Mouse (Mus musculus): ENCODE data around the gene Ucp3. TPM values are rescaled to one million over a fixed set of nuclear protein-coding genes. Genes with fewer than 3 reads are reported as not detected.

Gene Ucp3
- total and polyA plus RNA-seq, 3 experiments: 0.33 TPM; not detected in 2

- Histone ChIP-seq H3K27me3 (ENCODE audit: insufficient read depth, low read length) (peaks cover 48% of the 10 kb centered on the region), H3K36me3 (replicated peaks) (peaks cover 13% of the 10 kb centered on the region), H3K4me3 (ENCODE audit: low read depth, low read length) (no peak overlapping the region), H3K4me1 (ENCODE audit: insufficient read depth, low read depth, low read length) (peaks cover 52% of the 10 kb centered on the region), H3K9me3 (replicated peaks) (no peaks in the 10 kb centered on the region)
- no peak for ATAC-seq (ENCODE audit: extremely low read depth, insufficient number of reproducible peaks, low FRiP score, poor library complexity, severe bottlenecking)
- TF ChIP-seq TAL1 (conservative IDR thresholded peaks at IDR 0.05; ENCODE audit: low read depth, low read length) (no peak), GATA1 (IDR thresholded peaks at IDR 0.05; ENCODE audit: borderline replicate concordance, low read length) (no peak), POLR2AphosphoS5 (IDR thresholded peaks at IDR 0.05; ENCODE audit: insufficient replicate concordance, low read depth, low read length) (no peak), CTCF (IDR thresholded peaks at IDR 0.05; ENCODE audit: low read depth, low read length) (no peak)
- no peak for DNase-seq (ENCODE audit: low spot score)
Observed at GRCm38 (mm10) chr7:100504740-100505487, 32.1 kb downstream of the Ucp3 start.

DNA sequence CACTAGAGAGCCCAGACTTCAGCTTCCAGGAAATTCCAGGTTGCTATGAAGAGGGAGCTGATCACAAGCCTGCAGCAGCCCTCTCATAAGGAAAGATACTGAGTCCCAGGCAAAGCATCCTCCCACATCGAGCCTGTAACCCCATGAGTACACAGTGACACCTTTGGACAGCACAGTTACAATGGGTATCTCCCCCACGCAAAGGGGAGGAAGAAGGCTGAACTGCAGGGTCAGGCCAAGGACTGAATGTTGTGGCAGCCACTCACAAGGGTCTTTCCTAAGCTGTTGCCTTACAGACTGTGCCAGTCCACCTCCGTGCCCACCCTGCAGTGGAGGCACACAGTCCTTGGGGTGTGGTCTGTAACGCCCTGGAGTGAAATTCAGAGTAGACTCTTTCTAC is 33.7 kb downstream of the Ucp3 start:
- no peak for TF ChIP-seq GATA2 (IDR thresholded peaks at IDR 0.05; ENCODE audit: borderline replicate concordance, low read depth, low read length)
- no peak for TF ChIP-seq POLR2AphosphoS5 (IDR thresholded peaks at IDR 0.05; ENCODE audit: insufficient replicate concordance, low read depth, low read length)
- no peak for TF ChIP-seq CTCF (IDR thresholded peaks at IDR 0.05; ENCODE audit: low read depth, low read length)
- TF ChIP-seq TAL1 (conservative IDR thresholded peaks at IDR 0.05; ENCODE audit: low read depth, low read length): no peak
- TF ChIP-seq GATA1 (IDR thresholded peaks at IDR 0.05; ENCODE audit: borderline replicate concordance, low read length): no peak
- ATAC-seq (ENCODE audit: extremely low read depth, insufficient number of reproducible peaks, low FRiP score, poor library complexity, severe bottlenecking) (no peak), DNase-seq (ENCODE audit: low spot score) (no peak)
- H3K4me1 ChIP-seq (ENCODE audit: insufficient read depth, low read depth, low read length): peaks cover 36% of the 10 kb centered on the region
- no peaks in the 10 kb centered on the region for H3K36me3 ChIP-seq (replicated peaks)
- H3K4me3 ChIP-seq (ENCODE audit: low read depth, low read length): no peak overlapping the region
- no peaks in the 10 kb centered on the region for H3K9me3 ChIP-seq (replicated peaks)
- peaks cover 56% of the 10 kb centered on the region for H3K27me3 ChIP-seq (ENCODE audit: insufficient read depth, low read length)

GRCm38 (mm10) chr7:100508670-100509069 is 35.9 kb downstream of the Ucp3 start:
- DNase-seq (ENCODE audit: low spot score) (no peak), ATAC-seq (ENCODE audit: extremely low read depth, insufficient number of reproducible peaks, low FRiP score, poor library complexity, severe bottlenecking) (no peak)
- TF ChIP-seq GATA1 (IDR thresholded peaks at IDR 0.05; ENCODE audit: borderline replicate concordance, low read length): no peak
- TF ChIP-seq POLR2AphosphoS5 (IDR thresholded peaks at IDR 0.05; ENCODE audit: insufficient replicate concordance, low read depth, low read length): no peak
- TF ChIP-seq CTCF (IDR thresholded peaks at IDR 0.05; ENCODE audit: low read depth, low read length): no peak
- TF ChIP-seq TAL1 (conservative IDR thresholded peaks at IDR 0.05; ENCODE audit: low read depth, low read length): no peak
- no peak for TF ChIP-seq GATA2 (IDR thresholded peaks at IDR 0.05; ENCODE audit: borderline replicate concordance, low read depth, low read length)
- Histone ChIP-seq H3K9me3 (replicated peaks) (no peaks in the 10 kb centered on the region), H3K27me3 (ENCODE audit: insufficient read depth, low read length) (peaks cover 68% of the 10 kb centered on the region), H3K4me3 (ENCODE audit: low read depth, low read length) (no peak overlapping the region), H3K36me3 (replicated peaks) (no peaks in the 10 kb centered on the region), H3K4me1 (ENCODE audit: insufficient read depth, low read depth, low read length) (peaks cover 19% of the 10 kb centered on the region)

- no peak overlapping the region for H3K4me3 ChIP-seq (ENCODE audit: low read depth, low read length)
- peaks cover 60% of the 10 kb centered on the region for H3K27me3 ChIP-seq (ENCODE audit: insufficient read depth, low read length)
Observed at GRCm38 (mm10) chr7:100511602-100512001, 38.8 kb downstream of the Ucp3 start.

GRCm38 (mm10) chr7:100514573-100514972 is 41.8 kb downstream of the Ucp3 start, which contains the start of gene Dnajb13:
Gene Dnajb13, minus strand, starts transcription at chr7:100514960.
- Histone ChIP-seq H3K36me3 (replicated peaks) (no peaks in the 10 kb centered on the region), H3K9me3 (replicated peaks) (no peaks in the 10 kb centered on the region), H3K27me3 (ENCODE audit: insufficient read depth, low read length) (peaks cover 56% of the 10 kb centered on the region), H3K4me1 (ENCODE audit: insufficient read depth, low read depth, low read length) (peaks cover 18% of the 10 kb centered on the region), H3K4me3 (ENCODE audit: low read depth, low read length) (no peak within 1 kb of the TSS)
- DNase-seq (ENCODE audit: low spot score) (no peak), ATAC-seq (ENCODE audit: extremely low read depth, insufficient number of reproducible peaks, low FRiP score, poor library complexity, severe bottlenecking) (no peak)
- TF ChIP-seq CTCF (IDR thresholded peaks at IDR 0.05; ENCODE audit: low read depth, low read length): no peak
- no peak for TF ChIP-seq TAL1 (conservative IDR thresholded peaks at IDR 0.05; ENCODE audit: low read depth, low read length)
- no peak for TF ChIP-seq POLR2AphosphoS5 (IDR thresholded peaks at IDR 0.05; ENCODE audit: insufficient replicate concordance, low read depth, low read length)
- TF ChIP-seq GATA2 (IDR thresholded peaks at IDR 0.05; ENCODE audit: borderline replicate concordance, low read depth, low read length): no peak
- TF ChIP-seq GATA1 (IDR thresholded peaks at IDR 0.05; ENCODE audit: borderline replicate concordance, low read length): no peak

More at GRCm38 (mm10) chr7:100511602-100512001, 38.8 kb downstream of the Ucp3 start:
- DNase-seq (ENCODE audit: low spot score) (no peak), ATAC-seq (ENCODE audit: extremely low read depth, insufficient number of reproducible peaks, low FRiP score, poor library complexity, severe bottlenecking) (no peak)
- Histone ChIP-seq H3K4me1 (ENCODE audit: insufficient read depth, low read depth, low read length) (peaks cover 18% of the 10 kb centered on the region), H3K36me3 (replicated peaks) (no peaks in the 10 kb centered on the region), H3K9me3 (replicated peaks) (no peaks in the 10 kb centered on the region)
- TF ChIP-seq TAL1 (conservative IDR thresholded peaks at IDR 0.05; ENCODE audit: low read depth, low read length) (no peak), POLR2AphosphoS5 (IDR thresholded peaks at IDR 0.05; ENCODE audit: insufficient replicate concordance, low read depth, low read length) (no peak), GATA1 (IDR thresholded peaks at IDR 0.05; ENCODE audit: borderline replicate concordance, low read length) (no peak), GATA2 (IDR thresholded peaks at IDR 0.05; ENCODE audit: borderline replicate concordance, low read depth, low read length) (no peak), CTCF (IDR thresholded peaks at IDR 0.05; ENCODE audit: low read depth, low read length) (no peak)

GRCm38 (mm10) chr7:100520204-100520603 is 47.4 kb downstream of the Ucp3 start:
- Histone ChIP-seq H3K4me1 (ENCODE audit: insufficient read depth, low read depth, low read length) (peaks cover 18% of the 10 kb centered on the region), H3K4me3 (ENCODE audit: low read depth, low read length) (no peak overlapping the region), H3K9me3 (replicated peaks) (peaks cover 4% of the 10 kb centered on the region; the same call in 1 of the 2 replicates), H3K27me3 (ENCODE audit: insufficient read depth, low read length) (peaks cover 30% of the 10 kb centered on the region), H3K36me3 (replicated peaks) (no peaks in the 10 kb centered on the region)
- DNase-seq (ENCODE audit: low spot score): no peak
- no peak for ATAC-seq (ENCODE audit: extremely low read depth, insufficient number of reproducible peaks, low FRiP score, poor library complexity, severe bottlenecking)
- TF ChIP-seq TAL1 (conservative IDR thresholded peaks at IDR 0.05; ENCODE audit: low read depth, low read length) (no peak), GATA2 (IDR thresholded peaks at IDR 0.05; ENCODE audit: borderline replicate concordance, low read depth, low read length) (no peak), GATA1 (IDR thresholded peaks at IDR 0.05; ENCODE audit: borderline replicate concordance, low read length) (no peak), CTCF (IDR thresholded peaks at IDR 0.05; ENCODE audit: low read depth, low read length) (no peak), POLR2AphosphoS5 (IDR thresholded peaks at IDR 0.05; ENCODE audit: insufficient replicate concordance, low read depth, low read length) (no peak)
